Mouse (Mus musculus): ENCODE results near the gene Zfp13. TPM values are rescaled to one million over a fixed set of nuclear protein-coding genes. Genes with fewer than 3 reads are reported as not detected.
"Not testable (repeated sequence)": the region's sequence is repeated elsewhere in the genome, so short reads cannot be mapped to it uniquely, and the experiment has no call there.

Zfp13 gene
- polyA plus RNA-seq, 1 experiment from 2014 or later = 28.5 TPM

DNA sequence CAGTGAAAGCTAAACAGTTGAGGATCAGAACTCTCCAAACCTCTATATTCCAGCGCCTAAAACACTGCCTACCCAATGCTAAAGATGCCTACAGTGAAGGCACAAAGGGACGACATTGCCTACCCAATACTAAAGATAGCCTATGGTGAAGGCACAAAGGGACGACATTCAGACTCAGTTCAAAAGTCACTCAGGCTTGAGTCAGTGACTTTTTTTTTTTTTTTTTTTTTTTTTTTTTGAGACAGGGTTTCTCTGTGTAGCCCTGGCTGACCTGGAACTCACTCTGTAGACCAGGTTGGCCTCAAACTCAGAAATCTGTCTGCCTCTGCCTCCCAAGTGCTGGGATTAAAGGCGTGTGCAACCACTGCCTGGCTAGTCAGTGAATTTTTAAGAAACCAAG lies 4.1 kb downstream of the Zfp13 start:
- ATAC-seq; H3K9ac ChIP-seq (replicated peaks; ENCODE audit: low read depth, low read length): not testable (repeated sequence)
- WGBS = 74% methylated on average over 4 of the region's 4 CpGs

GRCm38 (mm10) chr17:23592926-23593300 lies 6.4 kb downstream of the Zfp13 start:
- H3K4me2 ChIP-seq (ENCODE audit: low read length) = peak overlapping the region; percentile 82
- 9% methylated on average over 13 of the region's 13 CpGs for WGBS
- peaks cover 11% of the 10 kb centered on the region for H3K4me1 ChIP-seq (replicated peaks; ENCODE audit: control insufficient read depth, insufficient read depth, low read length)
- peak overlapping the region; percentile 54 for H3K4me3 ChIP-seq (replicated peaks; ENCODE audit: low read length)
- H3K9me3 ChIP-seq (ENCODE audit: control insufficient read depth, low read length) = no peaks in the 10 kb centered on the region
- no peaks in the 10 kb centered on the region for H3K36me3 ChIP-seq (ENCODE audit: control insufficient read depth, insufficient read depth)
- peak; percentile 75 for ATAC-seq
- H3K27me3 ChIP-seq (replicated peaks; ENCODE audit: control insufficient read depth, insufficient read depth, low read length) = no peaks in the 10 kb centered on the region
- peak overlapping the region; percentile 68 for H3K9ac ChIP-seq (replicated peaks; ENCODE audit: low read depth, low read length)
- peak overlapping the region; percentile 77 for H3K27ac ChIP-seq (ENCODE audit: low read length)

More for the DNA sequence above, 4.1 kb downstream of the Zfp13 start:
- not testable (repeated sequence) for H3K4me3 ChIP-seq (replicated peaks; ENCODE audit: low read length); H3K27me3 ChIP-seq (replicated peaks; ENCODE audit: control insufficient read depth, insufficient read depth, low read length); H3K4me2 ChIP-seq (ENCODE audit: low read length); H3K36me3 ChIP-seq (ENCODE audit: control insufficient read depth, insufficient read depth); H3K9me3 ChIP-seq (ENCODE audit: control insufficient read depth, low read length); H3K27ac ChIP-seq (ENCODE audit: low read length)
- peaks cover 21% of the 10 kb centered on the region for H3K4me1 ChIP-seq (replicated peaks; ENCODE audit: control insufficient read depth, insufficient read depth, low read length)

GRCm38 (mm10) chr17:23592208-23592925 lies 6.9 kb downstream of the Zfp13 start:
- 6% methylated on average over 34 of the region's 34 CpGs for WGBS
- H3K9ac ChIP-seq (replicated peaks; ENCODE audit: low read depth, low read length) = peak overlapping the region; percentile 68
- H3K27me3 ChIP-seq (replicated peaks; ENCODE audit: control insufficient read depth, insufficient read depth, low read length) = no peaks in the 10 kb centered on the region

GRCm38 (mm10) chr17:23587253-23587652 lies 12.0 kb downstream of the Zfp13 start:
- Histone ChIP-seq H3K9ac (replicated peaks; ENCODE audit: low read depth, low read length) (no peak overlapping the region), H3K9me3 (ENCODE audit: control insufficient read depth, low read length) (no peaks in the 10 kb centered on the region), H3K27me3 (replicated peaks; ENCODE audit: control insufficient read depth, insufficient read depth, low read length) (no peaks in the 10 kb centered on the region), H3K4me1 (replicated peaks; ENCODE audit: control insufficient read depth, insufficient read depth, low read length) (peaks cover 31% of the 10 kb centered on the region), H3K4me2 (ENCODE audit: low read length) (no peak overlapping the region), H3K36me3 (ENCODE audit: control insufficient read depth, insufficient read depth) (no peaks in the 10 kb centered on the region), H3K4me3 (replicated peaks; ENCODE audit: low read length) (no peak overlapping the region), H3K27ac (ENCODE audit: low read length) (no peak overlapping the region)
- ATAC-seq = no peak
- 77% methylated on average over 2 of the region's 2 CpGs for WGBS

More at GRCm38 (mm10) chr17:23592208-23592925, 6.9 kb downstream of the Zfp13 start:
- H3K4me1 ChIP-seq (replicated peaks; ENCODE audit: control insufficient read depth, insufficient read depth, low read length) = peaks cover 11% of the 10 kb centered on the region
- no peaks in the 10 kb centered on the region for H3K36me3 ChIP-seq (ENCODE audit: control insufficient read depth, insufficient read depth)
- peak overlapping the region; percentile 77 for H3K27ac ChIP-seq (ENCODE audit: low read length)
- peak overlapping the region; percentile 54 for H3K4me3 ChIP-seq (replicated peaks; ENCODE audit: low read length)
- peak overlapping the region; percentile 82 for H3K4me2 ChIP-seq (ENCODE audit: low read length)
- H3K9me3 ChIP-seq (ENCODE audit: control insufficient read depth, low read length) = no peaks in the 10 kb centered on the region
- peak; percentile 99 for ATAC-seq

GRCm38 (mm10) chr17:23585721-23586491 lies 13.4 kb downstream of the Zfp13 start:
- Histone ChIP-seq H3K4me1 (replicated peaks; ENCODE audit: control insufficient read depth, insufficient read depth, low read length) (peaks cover 26% of the 10 kb centered on the region), H3K9ac (replicated peaks; ENCODE audit: low read depth, low read length) (peak overlapping the region; percentile 85), H3K36me3 (ENCODE audit: control insufficient read depth, insufficient read depth) (no peaks in the 10 kb centered on the region), H3K4me3 (replicated peaks; ENCODE audit: low read length) (peak overlapping the region; percentile 72), H3K4me2 (ENCODE audit: low read length) (peak overlapping the region; percentile 82), H3K9me3 (ENCODE audit: control insufficient read depth, low read length) (no peaks in the 10 kb centered on the region), H3K27ac (ENCODE audit: low read length) (0 out of 2 replicates have a peak overlapping the region, but pooled peaks have one; percentile 9), H3K27me3 (replicated peaks; ENCODE audit: control insufficient read depth, insufficient read depth, low read length) (no peaks in the 10 kb centered on the region)
- peak; percentile 95 for ATAC-seq
- under 1% methylated on average over 22 of the region's 22 CpGs for WGBS

DNA sequence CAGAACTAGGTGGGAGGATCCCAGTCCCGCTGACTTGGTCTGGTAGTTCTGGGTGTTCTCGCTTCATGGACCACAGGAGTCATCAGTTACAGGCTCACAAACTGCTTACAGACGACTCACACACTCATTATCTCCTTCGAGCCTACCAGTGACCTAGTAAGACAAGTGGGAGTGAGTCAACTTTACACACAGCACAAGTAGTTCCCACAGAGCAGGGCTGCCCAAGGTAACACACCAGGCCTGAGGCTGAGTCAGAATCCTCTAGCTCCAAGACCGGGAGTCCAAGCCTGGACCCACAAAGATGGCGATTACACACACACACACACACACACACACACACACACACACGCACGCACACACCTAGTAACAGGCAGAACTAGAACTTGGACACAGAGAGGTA lies 14.5 kb downstream of the Zfp13 start:
- Histone ChIP-seq H3K27me3 (replicated peaks; ENCODE audit: control insufficient read depth, insufficient read depth, low read length) (no peaks in the 10 kb centered on the region), H3K4me2 (ENCODE audit: low read length) (peak overlapping the region; percentile 82), H3K9ac (replicated peaks; ENCODE audit: low read depth, low read length) (no peak overlapping the region), H3K27ac (ENCODE audit: low read length) (no peak overlapping the region), H3K36me3 (ENCODE audit: control insufficient read depth, insufficient read depth) (peaks cover 9% of the 10 kb centered on the region), H3K4me3 (replicated peaks; ENCODE audit: low read length) (peak overlapping the region; percentile 72), H3K4me1 (replicated peaks; ENCODE audit: control insufficient read depth, insufficient read depth, low read length) (peaks cover 26% of the 10 kb centered on the region), H3K9me3 (ENCODE audit: control insufficient read depth, low read length) (no peaks in the 10 kb centered on the region)
- ATAC-seq = no peak
- WGBS = 86% methylated on average over 8 of the region's 8 CpGs

- ATAC-seq = no peak
- no peak overlapping the region for H3K27ac ChIP-seq (ENCODE audit: low read length)
- H3K4me2 ChIP-seq (ENCODE audit: low read length) = no peak overlapping the region
- H3K4me1 ChIP-seq (replicated peaks; ENCODE audit: control insufficient read depth, insufficient read depth, low read length) = no peaks in the 10 kb centered on the region
- peaks cover 56% of the 10 kb centered on the region for H3K36me3 ChIP-seq (ENCODE audit: control insufficient read depth, insufficient read depth)
- no peak overlapping the region for H3K4me3 ChIP-seq (replicated peaks; ENCODE audit: low read length)
- H3K27me3 ChIP-seq (replicated peaks; ENCODE audit: control insufficient read depth, insufficient read depth, low read length) = no peaks in the 10 kb centered on the region
- WGBS = 96% methylated on average over 38 of the region's 38 CpGs
- no peak overlapping the region for H3K9ac ChIP-seq (replicated peaks; ENCODE audit: low read depth, low read length)
- H3K9me3 ChIP-seq (ENCODE audit: control insufficient read depth, low read length) = no peaks in the 10 kb centered on the region
Measured at GRCm38 (mm10) chr17:23575951-23576552, 23.2 kb downstream of the Zfp13 start.

- H3K27ac ChIP-seq (ENCODE audit: low read length) = no peak overlapping the region
- WGBS = 94% methylated on average over 8 of the region's 8 CpGs
- no peaks in the 10 kb centered on the region for H3K4me1 ChIP-seq (replicated peaks; ENCODE audit: control insufficient read depth, insufficient read depth, low read length)
- H3K36me3 ChIP-seq (ENCODE audit: control insufficient read depth, insufficient read depth) = peaks cover 41% of the 10 kb centered on the region
- no peaks in the 10 kb centered on the region for H3K9me3 ChIP-seq (ENCODE audit: control insufficient read depth, low read length)
- no peak for ATAC-seq
- H3K4me3 ChIP-seq (replicated peaks; ENCODE audit: low read length) = no peak overlapping the region
- no peak overlapping the region for H3K4me2 ChIP-seq (ENCODE audit: low read length)
- H3K27me3 ChIP-seq (replicated peaks; ENCODE audit: control insufficient read depth, insufficient read depth, low read length) = no peaks in the 10 kb centered on the region
- no peak overlapping the region for H3K9ac ChIP-seq (replicated peaks; ENCODE audit: low read depth, low read length)
Measured at GRCm38 (mm10) chr17:23574130-23574529, 25.2 kb downstream of the Zfp13 start.

DNA sequence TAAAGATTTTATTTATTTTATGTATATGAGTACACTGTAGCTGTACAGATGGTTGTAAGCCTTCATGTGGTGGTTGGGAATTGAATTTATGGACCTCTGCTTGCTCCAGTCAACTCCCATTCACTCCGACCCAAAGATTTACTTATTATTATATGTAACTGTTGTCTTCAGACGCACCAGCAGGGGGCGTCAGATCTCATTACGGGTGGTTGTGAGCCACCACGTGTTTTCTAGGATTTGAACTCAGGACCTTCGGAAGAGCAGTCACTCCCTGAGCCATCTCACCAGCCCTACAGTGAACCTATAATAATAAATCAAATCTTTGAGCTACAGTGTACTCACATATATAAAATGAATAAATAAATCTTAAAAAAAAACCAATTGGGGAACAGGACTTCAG lies 27.2 kb downstream of the Zfp13 start:
- H3K4me3 ChIP-seq (replicated peaks; ENCODE audit: low read length) = no peak overlapping the region
- H3K36me3 ChIP-seq (ENCODE audit: control insufficient read depth, insufficient read depth) = peaks cover 31% of the 10 kb centered on the region
- H3K27ac ChIP-seq (ENCODE audit: low read length) = no peak overlapping the region
- no peak overlapping the region for H3K4me2 ChIP-seq (ENCODE audit: low read length)
- H3K9me3 ChIP-seq (ENCODE audit: control insufficient read depth, low read length) = no peaks in the 10 kb centered on the region
- no peaks in the 10 kb centered on the region for H3K4me1 ChIP-seq (replicated peaks; ENCODE audit: control insufficient read depth, insufficient read depth, low read length)
- no peak overlapping the region for H3K9ac ChIP-seq (replicated peaks; ENCODE audit: low read depth, low read length)
- 81% methylated on average over 6 of the region's 6 CpGs for WGBS
- no peaks in the 10 kb centered on the region for H3K27me3 ChIP-seq (replicated peaks; ENCODE audit: control insufficient read depth, insufficient read depth, low read length)
- ATAC-seq = no peak
